Mouse (Mus musculus) small intestine, adult 2 months (tissue): ENCODE results near the gene Rufy2. TPM values are rescaled to one million over a fixed set of nuclear protein-coding genes. Genes with fewer than 3 reads are reported as not detected.

Experiments used
- H3K27ac ChIP-seq: fragments of 200-500 bp; 2 replicates; pipeline ENCODE4 v1.5.1; 2012; ENCODE audit warnings: low read depth, low read length, control low read depth, inconsistent platforms; ENCODE audit not compliant: insufficient read depth
- H3K27me3 ChIP-seq: fragments of 200-500 bp; 2 replicates; pipeline ENCODE4 v1.6.1; 2012; ENCODE audit warnings: mild to moderate bottlenecking, moderate library complexity, low read length, inconsistent platforms; ENCODE audit not compliant: control insufficient read depth, insufficient read depth
- H3K36me3 ChIP-seq: fragments of 200-500 bp; 2 replicates; pipeline ENCODE4 v1.6.1; 2012; ENCODE audit warnings: mild to moderate bottlenecking, low read length, control low read depth, inconsistent platforms; ENCODE audit not compliant: control insufficient read depth, insufficient read depth
- H3K4me1 ChIP-seq: fragments of 200-500 bp; 2 replicates; pipeline ENCODE4 v1.6.1; 2012; ENCODE audit warnings: low read length, inconsistent platforms, mixed read lengths; ENCODE audit not compliant: control insufficient read depth, insufficient read depth, insufficient read length
- H3K4me3 ChIP-seq: fragments of 200-500 bp; 2 replicates; pipeline ENCODE4 v1.5.1; 2012; ENCODE audit warnings: low read depth, mild to moderate bottlenecking, control low read depth, inconsistent platforms, low read length, moderate library complexity
- CTCF ChIP-seq: fragments of 200-500 bp; IDR thresholded peaks from 2 replicates; pipeline ENCODE4 v1.5.1; 2012; ENCODE audit warnings: low read depth, mild to moderate bottlenecking, control low read depth, inconsistent platforms, low read length, moderate library complexity, mixed read lengths; ENCODE audit not compliant: insufficient replicate concordance, insufficient read length; ENCODE audit errors: extremely low read depth
- POLR2A ChIP-seq: fragments of 200-500 bp; IDR thresholded peaks from 2 replicates; pipeline ENCODE4 v1.6.1; 2012; ENCODE audit warnings: low read depth, mild to moderate bottlenecking, control low read depth, inconsistent platforms, low read length, moderate library complexity
- WGBS: fragments of 180-500 bp; shearing (Covaris S2); methylation state at CpG from one replicate; pipeline ENCODE4 v1.1.7; 2018; 5-methylcytosine and 5-hydroxymethylcytosine counted together
- polyA plus RNA-seq: library from polyadenylated mRNA; depleted of rRNA; stranded (reverse); fragments of >200 nt; gene quantifications from 2 replicates; pipeline ENCODE4 v1.2.3, GENCODE M21; 2012

The Rufy2 gene
- polyA plus RNA-seq, 1 experiment: 1.1 TPM

- TF ChIP-seq CTCF (no peak), POLR2A (no peak)
- H3K4me3 ChIP-seq: no peak overlapping the region
- peaks cover 40% of the 10 kb centered on the region for H3K36me3 ChIP-seq
Measured at GRCm38 (mm10) chr10:62966291-62966690, 13.7 kb upstream of the Rufy2 start.

DNA sequence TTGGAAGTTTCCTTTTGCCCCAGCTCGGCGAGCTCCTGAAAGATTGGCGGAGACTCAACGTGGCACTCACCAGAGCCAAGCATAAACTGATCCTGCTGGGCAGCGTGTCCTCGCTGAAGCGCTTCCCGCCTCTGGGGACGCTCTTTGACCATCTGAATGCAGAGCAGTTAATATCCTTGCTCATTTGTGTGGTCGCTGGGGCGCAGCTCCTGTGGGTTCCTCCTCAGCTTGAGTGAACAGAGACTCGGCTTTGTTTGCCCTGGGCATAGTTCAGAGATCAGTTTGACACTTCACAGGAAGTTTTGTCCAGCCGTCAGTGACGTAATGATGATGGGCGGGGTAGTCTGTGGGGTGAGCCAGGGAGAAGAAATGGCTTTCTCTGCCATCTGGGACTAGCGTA is 8.2 kb upstream of the Rufy2 start:
- H3K36me3 ChIP-seq: peaks cover 17% of the 10 kb centered on the region
- H3K27ac ChIP-seq: no peak overlapping the region
- no peak for TF ChIP-seq POLR2A
- TF ChIP-seq CTCF: no peak
- 50% methylated on average over 16 of the region's 16 CpGs for WGBS
- peak overlapping the region; percentile 42 for H3K4me3 ChIP-seq
- H3K4me1 ChIP-seq: peaks cover 2% of the 10 kb centered on the region
- H3K27me3 ChIP-seq: no peaks in the 10 kb centered on the region

More at GRCm38 (mm10) chr10:62966291-62966690, 13.7 kb upstream of the Rufy2 start:
- Histone ChIP-seq H3K27me3 (no peaks in the 10 kb centered on the region), H3K4me1 (no peaks in the 10 kb centered on the region), H3K27ac (no peak overlapping the region)
- WGBS: 92% methylated on average over 15 of the region's 15 CpGs

DNA sequence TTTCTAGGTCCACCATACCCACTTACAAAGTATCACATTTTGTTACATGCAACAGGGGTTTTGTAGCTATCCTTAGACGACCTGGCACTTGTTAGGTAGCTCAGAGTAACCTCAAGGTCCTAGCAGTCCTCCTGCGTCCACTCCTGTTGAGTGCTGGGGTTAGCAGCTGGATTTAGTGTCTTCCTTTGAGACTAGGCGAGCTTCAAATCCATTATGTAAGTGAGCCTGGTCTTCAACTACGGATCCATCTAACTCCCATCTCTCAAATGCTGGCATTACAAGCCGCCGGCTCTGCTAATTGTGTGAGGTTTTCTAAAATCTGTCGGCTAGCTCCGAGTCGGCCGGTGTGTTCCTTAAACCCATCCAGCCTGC is 370 bp upstream of the Rufy2 start:
- TF ChIP-seq POLR2A (no peak), CTCF (no peak)
- no peaks in the 10 kb centered on the region for H3K27me3 ChIP-seq
- H3K4me1 ChIP-seq: peaks cover 8% of the 10 kb centered on the region
- H3K36me3 ChIP-seq: peaks cover 1% of the 10 kb centered on the region; the same call in 1 of the 2 replicates
- peak overlapping the region; percentile 100 for H3K4me3 ChIP-seq
- 16% methylated on average over 10 of the region's 10 CpGs for WGBS
- H3K27ac ChIP-seq: no peak overlapping the region

DNA sequence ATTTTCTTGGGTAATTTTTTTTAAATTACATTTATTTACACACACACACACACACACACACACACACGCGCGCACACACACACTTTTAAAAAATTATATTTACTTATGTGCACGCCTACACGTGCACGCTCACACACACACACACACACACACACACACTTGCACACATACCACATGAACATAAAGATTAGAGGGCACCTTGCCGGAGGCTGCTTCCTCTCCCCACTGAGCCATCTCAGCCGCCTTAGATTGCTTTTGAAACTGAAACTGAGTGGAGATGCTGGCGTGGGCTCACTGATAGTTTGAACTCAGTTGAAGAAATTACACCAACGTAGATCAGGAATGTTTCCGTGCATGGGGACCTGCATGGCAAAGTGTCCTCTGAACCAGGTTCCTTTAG is 4.0 kb downstream of the Rufy2 start:
- no peaks in the 10 kb centered on the region for H3K27me3 ChIP-seq
- TF ChIP-seq POLR2A (no peak), CTCF (no peak)
- peaks cover under 1% of the 10 kb centered on the region; the same call in 1 of the 2 replicates for H3K36me3 ChIP-seq
- peaks cover 8% of the 10 kb centered on the region for H3K4me1 ChIP-seq
- whole genome bisulfite sequencing: 31% methylated on average over 11 of the region's 11 CpGs
- H3K4me3 ChIP-seq: peak overlapping the region; percentile 7; the same call in 1 of the 2 replicates
- H3K27ac ChIP-seq: peak overlapping the region; percentile 54; the same call in 1 of the 2 replicates

DNA sequence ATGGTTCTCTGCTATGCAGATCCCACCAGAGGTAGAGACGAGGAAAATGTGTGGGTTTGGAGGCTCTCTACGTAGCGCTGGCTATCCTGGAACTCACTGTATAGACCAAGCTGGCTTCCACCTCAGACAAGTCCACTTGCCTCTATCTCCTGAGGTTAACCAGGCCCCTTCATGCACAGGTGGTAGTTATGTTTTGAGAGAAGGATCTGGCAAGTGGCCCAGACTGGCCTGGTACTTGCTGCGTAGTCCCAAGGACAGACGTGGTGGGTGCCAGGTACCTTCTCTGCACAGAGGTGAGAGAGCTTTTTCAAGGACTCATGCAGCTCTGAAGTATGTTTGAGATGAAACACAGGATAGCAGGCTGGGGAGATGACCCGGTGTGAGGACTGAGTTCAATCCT is 4.5 kb downstream of the Rufy2 start:
- H3K4me1 ChIP-seq: peaks cover 8% of the 10 kb centered on the region
- WGBS: 53% methylated on average over 6 of the region's 6 CpGs
- H3K27me3 ChIP-seq: no peaks in the 10 kb centered on the region
- peak overlapping the region; percentile 54; the same call in 1 of the 2 replicates for H3K27ac ChIP-seq
- peaks cover 4% of the 10 kb centered on the region for H3K36me3 ChIP-seq
- peak overlapping the region; percentile 7; the same call in 1 of the 2 replicates for H3K4me3 ChIP-seq
- TF ChIP-seq CTCF: no peak
- TF ChIP-seq POLR2A: no peak

GRCm38 (mm10) chr10:62987341-62987740 is 7.3 kb downstream of the Rufy2 start:
- Histone ChIP-seq H3K4me3 (no peak overlapping the region), H3K27ac (no peak overlapping the region), H3K4me1 (peaks cover 3% of the 10 kb centered on the region; the same call in 1 of the 2 replicates), H3K36me3 (peaks cover 15% of the 10 kb centered on the region), H3K27me3 (no peaks in the 10 kb centered on the region)
- 40% methylated on average over 3 of the region's 3 CpGs for WGBS
- no peak for TF ChIP-seq POLR2A
- TF ChIP-seq CTCF: peak; percentile 54; the same call in 1 of the 2 replicates

- no peak overlapping the region for H3K4me3 ChIP-seq
- TF ChIP-seq POLR2A: no peak
- TF ChIP-seq CTCF: no peak
- H3K27ac ChIP-seq: no peak overlapping the region
- no peaks in the 10 kb centered on the region for H3K4me1 ChIP-seq
- 95% methylated on average over 15 of the region's 15 CpGs for WGBS
- peaks cover 38% of the 10 kb centered on the region for H3K36me3 ChIP-seq
- H3K27me3 ChIP-seq: no peaks in the 10 kb centered on the region
Measured at GRCm38 (mm10) chr10:62990636-62991035, 10.6 kb downstream of the Rufy2 start.
